Mouse (Mus musculus) lung, postnatal 14 days (tissue): ENCODE data around the gene Arhgap24.
"Not testable (repeated sequence)": the region's sequence is repeated elsewhere in the genome, so short reads cannot be mapped to it uniquely, and the experiment has no call there.

Experiments
- DNase-seq: peaks from one replicate; pipeline ENCODE4 v3.0.0; 2021

Arhgap24 gene

GRCm38 (mm10) chr5:102903487-102903886 is 422.3 kb downstream of the Arhgap24 start:
- DNase-seq, result no peak

GRCm38 (mm10) chr5:102904066-102904465 is 422.9 kb downstream of the Arhgap24 start:
- DNase-seq, result no peak

GRCm38 (mm10) chr5:102905441-102906211 is 424.4 kb downstream of the Arhgap24 start:
- no peak for DNase-seq

GRCm38 (mm10) chr5:102920199-102920598 is 439.0 kb downstream of the Arhgap24 start:
- DNase-seq, result no peak

GRCm38 (mm10) chr5:102926786-102927185 is 445.6 kb downstream of the Arhgap24 start:
- DNase-seq, result no peak

GRCm38 (mm10) chr5:102930161-102930560 is 449.0 kb downstream of the Arhgap24 start:
- no peak for DNase-seq

GRCm38 (mm10) chr5:102943864-102944630 is 462.9 kb downstream of the Arhgap24 start:
- not testable (repeated sequence) for DNase-seq

GRCm38 (mm10) chr5:102946625-102947024 is 465.4 kb downstream of the Arhgap24 start:
- DNase-seq, result no peak

- peak; percentile 7 for DNase-seq
These were observed 466.0 kb downstream of the Arhgap24 start for GRCm38 (mm10) chr5:102947061-102947711.
